Mouse (Mus musculus) midbrain, embryonic 10.5 days (tissue): ENCODE data around the gene Ubac2. TPM values are rescaled to one million over a fixed set of nuclear protein-coding genes. Genes with fewer than 3 reads are reported as not detected.

ENCODE experiments used
- DNase-seq: peaks from one replicate; pipeline ENCODE4 v3.0.0-alpha.2; 2017; ENCODE audit warnings: low spot score
- H3K27ac ChIP-seq: fragments of 300-500 bp; sonication (generic); replicated peaks from 2 replicates; pipeline ENCODE4 v1.5.1; 2016; ENCODE audit warnings: mild to moderate bottlenecking
- H3K27me3 ChIP-seq: fragments of 300-500 bp; sonication (generic); 2 replicates; pipeline ENCODE4 v1.6.1; 2016; ENCODE audit warnings: low read depth, mild to moderate bottlenecking; ENCODE audit not compliant: poor library complexity, severe bottlenecking
- H3K36me3 ChIP-seq: fragments of 300-500 bp; sonication (generic); 2 replicates; pipeline ENCODE4 v1.6.1; 2016; ENCODE audit warnings: mild to moderate bottlenecking, moderate library complexity
- H3K4me1 ChIP-seq: fragments of 300-500 bp; sonication (generic); 2 replicates; pipeline ENCODE4 v1.6.1; 2016
- H3K4me3 ChIP-seq: fragments of 300-500 bp; sonication (generic); 2 replicates; pipeline ENCODE4 v1.5.1; 2016; ENCODE audit warnings: mild to moderate bottlenecking, moderate library complexity
- H3K9me3 ChIP-seq: fragments of 300-500 bp; sonication (generic); replicated peaks from 2 replicates; pipeline ENCODE4 v1.6.1; 2016; ENCODE audit warnings: mild to moderate bottlenecking
- WGBS: fragments of 180-500 bp; shearing (Covaris S2); methylation state at CpG from one replicate; pipeline ENCODE4 v1.1.7; 2016; 5-methylcytosine and 5-hydroxymethylcytosine counted together
- polyA plus RNA-seq: library from polyadenylated mRNA; unstranded; fragments of >200 nt; fragmentation: Nextera tagmentation; extraction: Ambion mirVana; gene quantifications from 2 replicates; pipeline ENCODE4 v1.2.1, GENCODE M21; 2016

Ubac2 gene
- polyA plus RNA-seq, 1 experiment from 2014 or later: 78.3 TPM

- WGBS: 75% methylated on average over 2 of the region's 2 CpGs
- no peak for DNase-seq
- Histone ChIP-seq H3K4me1 (0 out of 2 replicates have a peak, but pooled peaks cover 4% of the 10 kb centered on the region), H3K27ac (no peak overlapping the region), H3K36me3 (0 out of 2 replicates have a peak, but pooled peaks cover 8% of the 10 kb centered on the region), H3K9me3 (no peaks in the 10 kb centered on the region), H3K27me3 (no peaks in the 10 kb centered on the region), H3K4me3 (no peak overlapping the region)
These were observed 19.4 kb downstream of the Ubac2 start for GRCm38 (mm10) chr14:121897773-121898172.

GRCm38 (mm10) chr14:121898509-121898908 is 20.1 kb downstream of the Ubac2 start:
- WGBS: 93% methylated on average over 11 of the region's 11 CpGs
- H3K27me3 ChIP-seq: no peaks in the 10 kb centered on the region
- H3K4me1 ChIP-seq: 0 out of 2 replicates have a peak, but pooled peaks cover 4% of the 10 kb centered on the region
- no peak for DNase-seq
- no peak overlapping the region for H3K4me3 ChIP-seq
- 0 out of 2 replicates have a peak, but pooled peaks cover 8% of the 10 kb centered on the region for H3K36me3 ChIP-seq
- H3K27ac ChIP-seq: no peak overlapping the region
- H3K9me3 ChIP-seq: no peaks in the 10 kb centered on the region

- H3K4me3 ChIP-seq: no peak overlapping the region
- H3K27me3 ChIP-seq: no peaks in the 10 kb centered on the region
- no peaks in the 10 kb centered on the region for H3K9me3 ChIP-seq
- no peak for DNase-seq
- WGBS: 82% methylated on average over 3 of the region's 3 CpGs
- H3K4me1 ChIP-seq: 0 out of 2 replicates have a peak, but pooled peaks cover 4% of the 10 kb centered on the region
- H3K36me3 ChIP-seq: 0 out of 2 replicates have a peak, but pooled peaks cover 8% of the 10 kb centered on the region
- H3K27ac ChIP-seq: no peak overlapping the region
These were observed 20.7 kb downstream of the Ubac2 start for GRCm38 (mm10) chr14:121899071-121899470.

DNA sequence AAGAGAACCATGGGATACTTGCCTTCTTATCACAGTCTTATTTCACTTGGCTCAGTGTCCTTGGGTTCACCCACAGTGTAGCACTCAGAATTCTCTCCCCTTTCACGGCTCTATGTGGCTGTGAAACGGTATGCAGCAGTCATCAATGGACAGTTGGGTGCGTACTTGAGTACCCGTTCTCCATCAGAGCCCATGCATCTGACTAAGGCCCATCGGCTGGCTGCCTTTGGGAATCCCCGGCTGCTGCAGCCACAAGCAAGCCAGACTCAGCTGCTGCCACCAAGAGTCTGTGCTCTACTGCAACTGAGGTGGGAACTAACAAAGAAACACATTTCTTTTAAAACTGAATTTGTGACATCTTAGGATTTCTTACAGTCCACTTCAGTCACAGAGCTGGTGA is 23.1 kb downstream of the Ubac2 start:
- peaks cover 19% of the 10 kb centered on the region for H3K36me3 ChIP-seq
- H3K9me3 ChIP-seq: no peaks in the 10 kb centered on the region
- DNase-seq: no peak
- 90% methylated on average over 6 of the region's 6 CpGs for WGBS
- no peaks in the 10 kb centered on the region for H3K27me3 ChIP-seq
- H3K4me3 ChIP-seq: no peak overlapping the region
- no peak overlapping the region for H3K27ac ChIP-seq
- H3K4me1 ChIP-seq: no peaks in the 10 kb centered on the region

DNA sequence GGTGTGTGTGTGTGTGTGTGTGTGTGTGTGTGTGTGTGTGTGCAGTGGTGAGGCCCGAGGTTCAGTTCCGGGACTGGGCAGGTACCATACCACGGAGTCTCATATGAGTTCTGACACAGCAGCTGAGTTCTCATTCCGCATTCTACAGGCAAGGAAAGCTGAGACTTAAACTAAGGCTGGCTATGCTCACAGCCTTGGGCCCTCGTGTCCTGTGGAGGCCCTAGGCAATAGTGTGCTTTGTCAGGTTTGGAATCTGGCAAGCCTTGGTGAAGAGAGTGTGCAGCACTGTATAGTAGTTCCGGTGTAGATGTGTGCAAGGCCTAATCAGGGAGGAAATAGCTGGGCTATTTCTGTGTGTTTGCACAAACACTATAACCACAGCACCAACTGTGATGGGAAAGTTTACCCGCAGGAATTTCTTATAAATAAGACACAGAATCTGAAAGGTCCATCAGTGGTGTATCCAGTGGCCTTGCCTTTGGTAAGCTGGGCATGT is 25.0 kb downstream of the Ubac2 start:
- 91% methylated on average over 7 of the region's 7 CpGs for WGBS
- no peaks in the 10 kb centered on the region for H3K27me3 ChIP-seq
- no peak for DNase-seq
- H3K36me3 ChIP-seq: peaks cover 35% of the 10 kb centered on the region
- no peaks in the 10 kb centered on the region for H3K9me3 ChIP-seq
- no peak overlapping the region for H3K27ac ChIP-seq
- H3K4me3 ChIP-seq: no peak overlapping the region
- no peaks in the 10 kb centered on the region for H3K4me1 ChIP-seq

DNA sequence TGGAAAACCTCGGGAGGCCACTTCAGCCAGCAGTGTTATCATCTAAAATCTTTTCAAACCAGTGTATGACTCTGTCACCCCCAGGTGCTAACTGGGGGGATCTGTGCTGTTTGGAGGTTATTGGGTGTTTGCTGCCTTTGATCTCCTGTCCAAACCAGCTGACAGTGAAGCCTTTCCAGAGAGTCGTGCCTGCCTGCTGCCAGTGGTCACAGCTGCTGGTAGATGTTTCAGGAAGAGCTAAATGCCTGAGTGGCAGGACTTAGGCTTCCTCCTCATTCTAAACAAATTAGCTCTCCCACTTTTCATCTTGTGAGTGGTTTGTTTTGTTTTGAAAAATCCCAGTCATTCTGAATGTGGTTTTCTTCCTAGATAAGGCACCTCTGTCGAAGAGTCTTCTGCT is 26.3 kb downstream of the Ubac2 start:
- DNase-seq: no peak
- Histone ChIP-seq H3K36me3 (peaks cover 46% of the 10 kb centered on the region), H3K9me3 (no peaks in the 10 kb centered on the region), H3K27ac (no peak overlapping the region), H3K4me3 (no peak overlapping the region), H3K27me3 (no peaks in the 10 kb centered on the region), H3K4me1 (no peaks in the 10 kb centered on the region)
- 71% methylated on average over 3 of the region's 3 CpGs for WGBS

GRCm38 (mm10) chr14:121906341-121906991 is 28.0 kb downstream of the Ubac2 start:
- no peak for DNase-seq
- Histone ChIP-seq H3K27ac (no peak overlapping the region), H3K36me3 (peaks cover 62% of the 10 kb centered on the region), H3K4me1 (no peaks in the 10 kb centered on the region), H3K4me3 (no peak overlapping the region), H3K27me3 (no peaks in the 10 kb centered on the region), H3K9me3 (no peaks in the 10 kb centered on the region)
- 91% methylated on average over 8 of the region's 8 CpGs for WGBS

DNA sequence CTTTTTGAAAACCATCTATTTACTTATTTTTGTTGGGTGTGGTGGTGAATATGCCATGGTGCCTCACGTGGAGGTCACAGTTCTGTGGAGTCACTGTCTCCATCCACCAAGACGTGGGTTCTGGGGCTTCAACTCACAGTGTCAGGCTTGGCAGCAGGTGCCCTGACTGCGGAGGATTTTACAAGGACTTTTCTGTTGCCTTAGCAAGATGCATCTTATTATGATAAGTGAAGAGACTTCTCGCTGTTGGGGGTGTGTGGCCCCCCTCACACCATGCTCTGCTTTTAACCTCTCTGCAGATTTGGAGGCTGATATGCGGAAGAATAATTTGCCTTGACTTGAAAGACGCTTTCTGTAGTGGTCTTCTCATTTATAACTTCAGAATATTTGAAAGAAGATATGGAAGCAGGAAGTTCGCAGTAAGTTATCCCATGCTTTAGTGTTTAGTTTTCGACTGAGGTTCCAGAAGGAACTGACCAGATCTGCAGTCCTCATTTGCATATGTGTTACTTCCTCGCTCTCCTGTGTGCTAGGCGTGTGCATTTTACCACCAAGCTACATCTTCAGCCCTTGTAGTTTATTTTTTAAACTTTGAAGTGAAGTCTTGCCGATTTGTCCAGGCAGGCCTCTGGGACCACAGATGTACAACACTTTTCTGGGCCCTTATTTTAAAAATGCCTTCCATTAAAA is 28.7 kb downstream of the Ubac2 start:
- no peak overlapping the region for H3K4me3 ChIP-seq
- no peaks in the 10 kb centered on the region for H3K4me1 ChIP-seq
- no peak for DNase-seq
- 90% methylated on average over 11 of the region's 11 CpGs for WGBS
- no peak overlapping the region for H3K27ac ChIP-seq
- H3K27me3 ChIP-seq: no peaks in the 10 kb centered on the region
- peaks cover 63% of the 10 kb centered on the region for H3K36me3 ChIP-seq
- H3K9me3 ChIP-seq: no peaks in the 10 kb centered on the region

- Histone ChIP-seq H3K36me3 (peaks cover 73% of the 10 kb centered on the region), H3K9me3 (no peaks in the 10 kb centered on the region), H3K27me3 (no peaks in the 10 kb centered on the region), H3K4me3 (no peak overlapping the region), H3K4me1 (no peaks in the 10 kb centered on the region), H3K27ac (no peak overlapping the region)
- WGBS: 92% methylated on average over 6 of the region's 6 CpGs
- no peak for DNase-seq
These were observed 31.4 kb downstream of the Ubac2 start for GRCm38 (mm10) chr14:121909868-121910267.

DNA sequence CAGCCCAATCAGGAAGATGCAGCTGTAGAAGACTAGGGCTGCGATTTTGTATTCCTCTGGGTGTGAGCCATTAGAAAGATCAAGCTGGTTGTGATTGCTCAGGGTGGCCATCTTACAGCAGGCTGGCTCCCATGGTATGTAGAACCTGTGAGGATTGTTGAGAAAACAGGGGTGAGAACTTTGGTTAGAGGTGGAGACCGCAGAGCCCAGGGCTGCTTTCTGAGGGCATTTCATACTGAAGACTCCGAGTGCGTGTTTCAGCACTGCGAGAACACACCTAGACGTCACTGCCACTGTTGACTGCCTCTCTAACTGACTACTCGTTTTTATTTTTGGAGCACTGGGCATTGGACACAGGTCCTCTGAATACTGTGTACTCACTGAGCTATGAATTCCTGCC is 34.1 kb downstream of the Ubac2 start:
- 92% methylated on average over 7 of the region's 7 CpGs for WGBS
- H3K4me3 ChIP-seq: no peak overlapping the region
- H3K9me3 ChIP-seq: no peaks in the 10 kb centered on the region
- H3K4me1 ChIP-seq: no peaks in the 10 kb centered on the region
- peaks cover 74% of the 10 kb centered on the region for H3K36me3 ChIP-seq
- no peak overlapping the region for H3K27ac ChIP-seq
- no peak for DNase-seq
- no peaks in the 10 kb centered on the region for H3K27me3 ChIP-seq

GRCm38 (mm10) chr14:121915143-121915542 is 36.7 kb downstream of the Ubac2 start:
- no peak for DNase-seq
- Histone ChIP-seq H3K27me3 (no peaks in the 10 kb centered on the region), H3K9me3 (no peaks in the 10 kb centered on the region), H3K4me1 (no peaks in the 10 kb centered on the region), H3K36me3 (peaks cover 61% of the 10 kb centered on the region), H3K4me3 (no peak overlapping the region), H3K27ac (no peak overlapping the region)
- 92% methylated on average over 5 of the region's 5 CpGs for WGBS

DNA sequence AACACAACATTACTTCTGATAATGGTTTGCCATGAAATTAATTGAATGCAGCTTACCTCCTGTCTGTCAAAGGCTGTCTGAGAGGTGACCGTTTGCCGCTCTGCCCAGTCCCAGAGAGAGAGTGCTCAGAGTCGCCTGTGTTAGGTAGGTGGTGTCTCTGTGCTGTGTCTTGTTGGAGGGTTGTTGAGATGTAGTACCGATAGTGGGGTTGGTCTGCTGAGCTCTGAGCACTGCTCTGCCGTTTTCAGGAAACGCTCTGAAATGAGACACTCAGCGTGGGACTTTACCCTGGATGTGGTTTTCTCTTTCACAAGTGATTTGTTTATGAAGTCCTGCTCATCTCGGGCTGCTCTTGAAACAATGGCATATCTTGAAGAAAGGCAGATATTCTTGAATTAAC is 37.2 kb downstream of the Ubac2 start, which contains the start of gene Gpr18:
TSS of gene Gpr18 (minus strand) at position 161 of the 400 bp plus-strand sequence.
- H3K4me3 ChIP-seq: no peak within 1 kb of the TSS
- H3K4me1 ChIP-seq: no peaks in the 10 kb centered on the region
- 85% methylated on average over 8 of the region's 8 CpGs for WGBS
- H3K9me3 ChIP-seq: no peaks in the 10 kb centered on the region
- H3K36me3 ChIP-seq: peaks cover 61% of the 10 kb centered on the region
- DNase-seq: no peak
- H3K27ac ChIP-seq: no peak within 1 kb of the TSS
- H3K27me3 ChIP-seq: no peaks in the 10 kb centered on the region
